Mouse (Mus musculus): ENCODE measurements at regions not wholly inside any gene's neighbourhood (a gene's known extent, or its start where the extent isn't known, plus 50 kb on each side); places are given as distances from the start of the nearest gene placed in this dataset.

GRCm38 (mm10) chr13:35212276-35212675, 185.4 kb upstream of the Eci2 start:
- dilution Hi-C loops (cut with MboI; ENCODE audit: extremely low pct_ligation_motif_present, extremely low pct_unique_long_range_greater_than_20kb, low sequenced_read_pairs) (no loop called here), in situ Hi-C loops (cut with MboI; ENCODE audit: low pct_ligation_motif_present, low pct_unique_long_range_greater_than_20kb, low sequenced_read_pairs) (no loop called here)
- H3K36me3 ChIP-seq (replicated peaks in 1 of 2; ENCODE audit: control insufficient read depth in 1 of 2, insufficient read depth in 1 of 2, low read length in 1 of 2), result no peaks in the 10 kb centered on the region
- no peaks in the 10 kb centered on the region for H3K79me2 ChIP-seq (replicated peaks; ENCODE audit: control insufficient read depth, extremely low read depth, insufficient read depth, poor library complexity, severe bottlenecking)
- DNase-seq (ENCODE audit: extremely low read depth), result no peak
- no peak overlapping the region for H3K4me3 ChIP-seq (replicated peaks in 1 of 3; ENCODE audit: low read depth in 2 of 3, low read length in 2 of 3, poor library complexity in 1 of 3)
- TF ChIP-seq MAZ (IDR thresholded peaks at IDR 0.05; ENCODE audit: low read depth, low read length) (no peak), RAD21 (IDR thresholded peaks at IDR 0.05; ENCODE audit: low read depth, low read length) (no peak), GABPA (IDR thresholded peaks at IDR 0.05; ENCODE audit: insufficient replicate concordance, low read depth, low read length) (no peak), USF2 (conservative IDR thresholded peaks at IDR 0.05; ENCODE audit: low read depth, low read length) (no peak)
- H3K9me3 ChIP-seq (replicated peaks; ENCODE audit: low read length), result no peaks in the 10 kb centered on the region
- no peak overlapping the region for H3K9ac ChIP-seq (ENCODE audit: insufficient read depth, low read depth)
- H3K4me1 ChIP-seq (ENCODE audit: control insufficient read depth in 1 of 2, insufficient read depth in 2 of 2), result peaks cover 19 to 29% of the 10 kb centered on the region in 2 experiments
- H3K27ac ChIP-seq (ENCODE audit: insufficient read depth, low read depth), result no peak overlapping the region
- H3K27me3 ChIP-seq (replicated peaks), result no peaks in the 10 kb centered on the region
- no peak overlapping the region for H3K4me2 ChIP-seq (ENCODE audit: insufficient read depth, low read depth, poor library complexity, severe bottlenecking)

GRCm38 (mm10) chr13:35214219-35214618, 187.3 kb upstream of the Eci2 start:
- Histone ChIP-seq H3K27ac (ENCODE audit: insufficient read depth, low read depth) (no peak overlapping the region), H3K4me1 (ENCODE audit: control insufficient read depth in 1 of 2, insufficient read depth in 2 of 2) (peaks cover 11 to 14% of the 10 kb centered on the region in 2 experiments), H3K4me2 (ENCODE audit: insufficient read depth, low read depth, poor library complexity, severe bottlenecking) (no peak overlapping the region), H3K9ac (ENCODE audit: insufficient read depth, low read depth) (no peak overlapping the region), H3K79me2 (replicated peaks; ENCODE audit: control insufficient read depth, extremely low read depth, insufficient read depth, poor library complexity, severe bottlenecking) (no peaks in the 10 kb centered on the region), H3K4me3 (replicated peaks in 1 of 3; ENCODE audit: low read depth in 2 of 3, low read length in 2 of 3, poor library complexity in 1 of 3) (no peak overlapping the region), H3K36me3 (replicated peaks in 1 of 2; ENCODE audit: control insufficient read depth in 1 of 2, insufficient read depth in 1 of 2, low read length in 1 of 2) (no peaks in the 10 kb centered on the region), H3K27me3 (replicated peaks) (no peaks in the 10 kb centered on the region), H3K9me3 (replicated peaks; ENCODE audit: low read length) (no peaks in the 10 kb centered on the region)
- in situ Hi-C loops (cut with MboI; ENCODE audit: low pct_ligation_motif_present, low pct_unique_long_range_greater_than_20kb, low sequenced_read_pairs), result no loop called here
- DNase-seq (ENCODE audit: extremely low read depth), result no peak
- TF ChIP-seq KAT2A (IDR thresholded peaks at IDR 0.05; ENCODE audit: insufficient replicate concordance, low read length) (no peak), ZC3H11A (IDR thresholded peaks at IDR 0.05; ENCODE audit: low read depth, low read length) (no peak), MEF2A (IDR thresholded peaks at IDR 0.05; ENCODE audit: borderline replicate concordance, low read depth, low read length) (no peak), ZNF384 (IDR thresholded peaks at IDR 0.05; ENCODE audit: low read depth, low read length) (no peak), ELF1 (IDR thresholded peaks at IDR 0.05; ENCODE audit: low read depth, low read length) (no peak), ETS1 (conservative IDR thresholded peaks at IDR 0.05; ENCODE audit: low read depth, low read length) (no peak), ZKSCAN1 (IDR thresholded peaks at IDR 0.05; ENCODE audit: borderline replicate concordance, low read depth, low read length) (no peak), TCF12 (IDR thresholded peaks at IDR 0.05; ENCODE audit: low read depth, low read length) (no peak), GABPA (IDR thresholded peaks at IDR 0.05; ENCODE audit: insufficient replicate concordance, low read depth, low read length) (no peak), MXI1 (IDR thresholded peaks at IDR 0.05; ENCODE audit: low read depth, low read length) (no peak), NELFE (IDR thresholded peaks at IDR 0.05; ENCODE audit: low read depth, low read length) (no peak), CTCF (conservative IDR thresholded peaks at IDR 0.05 in 1 of 2, IDR thresholded peaks at IDR 0.05 in 1 of 2; ENCODE audit: low read depth in 2 of 2, low read length in 2 of 2) (no peak), RCOR1 (conservative IDR thresholded peaks at IDR 0.05; ENCODE audit: low read depth, low read length) (no peak), JUN (IDR thresholded peaks at IDR 0.05; ENCODE audit: insufficient read depth, low read depth, low read length) (no peak), IRF4 (IDR thresholded peaks at IDR 0.05; ENCODE audit: low read depth, low read length) (no peak), CHD2 (IDR thresholded peaks at IDR 0.05; ENCODE audit: low read length) (no peak), JUND (conservative IDR thresholded peaks at IDR 0.05; ENCODE audit: low read depth, low read length) (no peak), RAD21 (IDR thresholded peaks at IDR 0.05; ENCODE audit: low read depth, low read length) (no peak), MAX (IDR thresholded peaks at IDR 0.05; ENCODE audit: low read length) (no peak)
- dilution Hi-C loops (cut with MboI; ENCODE audit: extremely low pct_ligation_motif_present, extremely low pct_unique_long_range_greater_than_20kb, low sequenced_read_pairs), result no loop called here

All from CH12.LX (cell line).